In genomic region chr2:102936886-102937285, GRCm38 (mm10) we compare ENCODE assay signal across 10 mouse cellular contexts. TPM values are rescaled to one million over a fixed set of nuclear protein-coding genes. Genes with fewer than 3 reads are reported as not detected.
DNase-seq lines count a peak whose midpoint lies in the region; ATAC-seq and TF ChIP-seq lines count a peak whose summit lies in the region.
"Had no signal": no experiment of that assay in that cellular context is flagged by ENCODE, and none has a peak within 500 bp of the region (broad histone marks: within the 10 kb centered on the region; RNA-seq: fewer than 3 reads in every experiment).

No protein-coding gene starts in this region.

- no peak overlapping the region for H3K27ac ChIP-seq in hindbrain, embryonic 15.5 days (replicated peaks)
- H3K27ac ChIP-seq in hindbrain, embryonic 13.5 days, result no peak overlapping the region
- H3K27ac ChIP-seq in stomach, embryonic 16.5 days (ENCODE audit: low read length), result no peak overlapping the region
- H3K27ac ChIP-seq in stomach, postnatal 0 days (replicated peaks), result no peak overlapping the region
- no peak overlapping the region for H3K27ac ChIP-seq in limb, embryonic 13.5 days
- H3K27ac ChIP-seq in layer of hippocampus, adult 2 months, result no peak overlapping the region
- no peak overlapping the region for H3K27ac ChIP-seq in neural tube, embryonic 15.5 days (replicated peaks)
- H3K27ac ChIP-seq: liver, embryonic 14.5 days had no signal

- no peaks in the 10 kb centered on the region for H3K9me3 ChIP-seq in hindbrain, embryonic 15.5 days
- no peaks in the 10 kb centered on the region for H3K9me3 ChIP-seq in hindbrain, embryonic 13.5 days
- no peaks in the 10 kb centered on the region for H3K9me3 ChIP-seq in stomach, embryonic 16.5 days (replicated peaks; ENCODE audit: control insufficient read depth, low read length)
- H3K9me3 ChIP-seq in stomach, postnatal 0 days (ENCODE audit: control insufficient read depth, low read length), result no peaks in the 10 kb centered on the region; the same call in 1 of the 2 replicates
- no peaks in the 10 kb centered on the region for H3K9me3 ChIP-seq in limb, embryonic 13.5 days
- H3K9me3 ChIP-seq in neural tube, embryonic 15.5 days (replicated peaks), result no peaks in the 10 kb centered on the region

- no peak for DNase-seq in stomach, postnatal 0 days (ENCODE audit: low spot score)
- DNase-seq in layer of hippocampus, adult 2 months (ENCODE audit: low spot score in 2 of 2), result no peak
- no peak for DNase-seq in frontal cortex, adult 2 months (ENCODE audit: extremely low spot score in 1 of 2, low spot score in 1 of 2)
- DNase-seq: adrenal gland, adult 2 months had no signal

- no peak overlapping the region for H3K4me2 ChIP-seq in hindbrain, embryonic 15.5 days
- no peak overlapping the region for H3K4me2 ChIP-seq in hindbrain, embryonic 13.5 days
- no peak overlapping the region for H3K4me2 ChIP-seq in stomach, embryonic 16.5 days (ENCODE audit: low read depth, low read length)
- no peak overlapping the region for H3K4me2 ChIP-seq in stomach, postnatal 0 days (replicated peaks; ENCODE audit: low read depth)
- H3K4me2 ChIP-seq in limb, embryonic 13.5 days (replicated peaks), result no peak overlapping the region
- H3K4me2 ChIP-seq in neural tube, embryonic 15.5 days, result no peak overlapping the region

- peak; percentile 66 for ATAC-seq in hindbrain, embryonic 15.5 days (ENCODE audit: low FRiP score, low read depth)
- no peak for ATAC-seq in hindbrain, embryonic 13.5 days (ENCODE audit: low FRiP score)
- ATAC-seq in stomach, embryonic 16.5 days (ENCODE audit: insufficient read depth, low FRiP score), result peak; percentile 42; the same call in 1 of the 2 replicates
- no peak for ATAC-seq in stomach, postnatal 0 days (ENCODE audit: low FRiP score, low TSS enrichment)
- peak; percentile 57; the same call in 1 of the 2 replicates for ATAC-seq in limb, embryonic 13.5 days (ENCODE audit: low FRiP score, low read depth)
- no peak for ATAC-seq in neural tube, embryonic 15.5 days (ENCODE audit: low FRiP score)

- H3K4me1 ChIP-seq in hindbrain, embryonic 15.5 days (replicated peaks), result peaks cover 8% of the 10 kb centered on the region; the same call in 1 of the 2 replicates
- peaks cover 8% of the 10 kb centered on the region; the same call in 1 of the 2 replicates for H3K4me1 ChIP-seq in hindbrain, embryonic 13.5 days (replicated peaks)
- no peaks in the 10 kb centered on the region for H3K4me1 ChIP-seq in stomach, embryonic 16.5 days (ENCODE audit: control insufficient read depth, insufficient read depth, low read length)
- H3K4me1 ChIP-seq in stomach, postnatal 0 days (replicated peaks; ENCODE audit: control insufficient read depth, insufficient read depth), result no peaks in the 10 kb centered on the region
- H3K4me1 ChIP-seq in limb, embryonic 13.5 days, result peaks cover 10% of the 10 kb centered on the region; the same call in 1 of the 2 replicates
- H3K4me1 ChIP-seq in neural tube, embryonic 15.5 days, result peaks cover 5% of the 10 kb centered on the region; the same call in 1 of the 2 replicates

- no peak for TF ChIP-seq CTCF in stomach, postnatal 0 days (IDR thresholded peaks at IDR 0.05; ENCODE audit: low read depth)
- no peak for TF ChIP-seq CTCF in layer of hippocampus, adult 2 months (conservative IDR thresholded peaks at IDR 0.05)

- H3K27me3 ChIP-seq in hindbrain, embryonic 15.5 days, result no peaks in the 10 kb centered on the region
- H3K27me3 ChIP-seq in hindbrain, embryonic 13.5 days, result no peaks in the 10 kb centered on the region
- H3K27me3 ChIP-seq in stomach, embryonic 16.5 days (ENCODE audit: control insufficient read depth, insufficient read depth, low read length), result no peaks in the 10 kb centered on the region
- H3K27me3 ChIP-seq in stomach, postnatal 0 days (ENCODE audit: control insufficient read depth, insufficient read depth, low read length), result no peaks in the 10 kb centered on the region
- peaks cover 7% of the 10 kb centered on the region; the same call in 1 of the 2 replicates for H3K27me3 ChIP-seq in limb, embryonic 13.5 days
- H3K27me3 ChIP-seq in neural tube, embryonic 15.5 days (replicated peaks), result no peaks in the 10 kb centered on the region

- 43% methylated on average over 3 of the region's 3 CpGs for WGBS in hindbrain, embryonic 15.5 days
- 47% methylated on average over 3 of the region's 3 CpGs for WGBS in hindbrain, embryonic 13.5 days
- 55% methylated on average over 3 of the region's 3 CpGs for WGBS in stomach, embryonic 16.5 days
- 48% methylated on average over 3 of the region's 3 CpGs for WGBS in stomach, postnatal 0 days
- 70% methylated on average over 3 of the region's 3 CpGs for WGBS in limb, embryonic 13.5 days
- WGBS in neural tube, embryonic 15.5 days, result 58% methylated on average over 3 of the region's 3 CpGs

- no peak overlapping the region for H3K9ac ChIP-seq in hindbrain, embryonic 15.5 days
- H3K9ac ChIP-seq in hindbrain, embryonic 13.5 days, result no peak overlapping the region
- no peak overlapping the region for H3K9ac ChIP-seq in stomach, embryonic 16.5 days (ENCODE audit: low read length)
- H3K9ac ChIP-seq in stomach, postnatal 0 days (ENCODE audit: low read length), result no peak overlapping the region
- H3K9ac ChIP-seq in limb, embryonic 13.5 days, result no peak overlapping the region
- no peak overlapping the region for H3K9ac ChIP-seq in neural tube, embryonic 15.5 days (replicated peaks)
- H3K9ac ChIP-seq: liver, embryonic 14.5 days had no signal

- no peak for TF ChIP-seq EP300 in stomach, postnatal 0 days (optimal IDR thresholded peaks at IDR 0.05)

- no peaks in the 10 kb centered on the region for H3K36me3 ChIP-seq in hindbrain, embryonic 15.5 days
- no peaks in the 10 kb centered on the region for H3K36me3 ChIP-seq in hindbrain, embryonic 13.5 days
- no peaks in the 10 kb centered on the region for H3K36me3 ChIP-seq in stomach, embryonic 16.5 days (ENCODE audit: control insufficient read depth, insufficient read depth, low read length)
- no peaks in the 10 kb centered on the region for H3K36me3 ChIP-seq in stomach, postnatal 0 days (ENCODE audit: control insufficient read depth, insufficient read depth, low read length)
- H3K36me3 ChIP-seq in limb, embryonic 13.5 days, result no peaks in the 10 kb centered on the region
- no peaks in the 10 kb centered on the region for H3K36me3 ChIP-seq in neural tube, embryonic 15.5 days

- no peak overlapping the region for H3K4me3 ChIP-seq in hindbrain, embryonic 15.5 days
- H3K4me3 ChIP-seq in hindbrain, embryonic 13.5 days, result no peak overlapping the region
- H3K4me3 ChIP-seq in stomach, embryonic 16.5 days (replicated peaks; ENCODE audit: low read length), result no peak overlapping the region
- no peak overlapping the region for H3K4me3 ChIP-seq in stomach, postnatal 0 days (ENCODE audit: low read depth, low read length)
- no peak overlapping the region for H3K4me3 ChIP-seq in limb, embryonic 13.5 days
- no peak overlapping the region for H3K4me3 ChIP-seq in layer of hippocampus, adult 2 months
- H3K4me3 ChIP-seq in neural tube, embryonic 15.5 days (replicated peaks), result no peak overlapping the region

RNA-seq across cellular contexts. Expression of gene Cd44, which starts 35.4 kb away (rescaled TPM):
- 3.8 TPM in 2 replicates for polyA plus RNA-seq in hindbrain, embryonic 15.5 days (2015; fragmentation: Nextera tagmentation; extraction: Ambion mirVana)
- polyA plus RNA-seq in hindbrain, embryonic 13.5 days (2015; fragmentation: Nextera tagmentation; extraction: Ambion mirVana), result 2.7 and 3.0 TPM in 2 replicates
- 26.5 and 33.8 TPM in 2 replicates for polyA plus RNA-seq in stomach, embryonic 16.5 days (2015; fragmentation: Nextera tagmentation; extraction: Ambion mirVana)
- polyA plus RNA-seq in stomach, postnatal 0 days (2015; fragmentation: Nextera tagmentation; extraction: Ambion mirVana), result 27.5 and 27.7 TPM in 2 replicates
- 11.7 and 13.0 TPM in 2 replicates for polyA plus RNA-seq in limb, embryonic 13.5 days (2015; fragmentation: Nextera tagmentation; extraction: Ambion mirVana)
- total RNA-seq in layer of hippocampus, adult 2 months (2021), result 1 to 10 TPM; 3.1 to 3.2 TPM
- 1.7 and 2.0 TPM in 2 replicates for polyA plus RNA-seq in frontal cortex, adult 2 months (2012; rRNA removed)
- polyA plus RNA-seq in neural tube, embryonic 15.5 days (2015; fragmentation: Nextera tagmentation; extraction: Ambion mirVana), result 6.9 and 9.8 TPM in 2 replicates

Comparison
In these comparisons a context has a peak if more than half of its experiments do, and no peak if none do; other contexts are left out.
1. ATAC-seq: peak in hindbrain, embryonic 15.5 days (single experiment), stomach, embryonic 16.5 days (single experiment) and limb, embryonic 13.5 days (single experiment); none in hindbrain, embryonic 13.5 days (single experiment), stomach, postnatal 0 days (single experiment) and neural tube, embryonic 15.5 days (single experiment).